Mouse (Mus musculus) urinary bladder, postnatal 36 days (tissue): ENCODE data around the gene Zfp292.
"Not testable (repeated sequence)": the region's sequence is repeated elsewhere in the genome, so short reads cannot be mapped to it uniquely, and the experiment has no call there.

Experiments
- DNase-seq, 2 experiments: peaks; one replicate each; pipeline ENCODE4 v3.0.0; 2022; ENCODE audit warnings: low spot score in 2 of 2, mixed read lengths in 1 of 2

Gene Zfp292

DNA sequence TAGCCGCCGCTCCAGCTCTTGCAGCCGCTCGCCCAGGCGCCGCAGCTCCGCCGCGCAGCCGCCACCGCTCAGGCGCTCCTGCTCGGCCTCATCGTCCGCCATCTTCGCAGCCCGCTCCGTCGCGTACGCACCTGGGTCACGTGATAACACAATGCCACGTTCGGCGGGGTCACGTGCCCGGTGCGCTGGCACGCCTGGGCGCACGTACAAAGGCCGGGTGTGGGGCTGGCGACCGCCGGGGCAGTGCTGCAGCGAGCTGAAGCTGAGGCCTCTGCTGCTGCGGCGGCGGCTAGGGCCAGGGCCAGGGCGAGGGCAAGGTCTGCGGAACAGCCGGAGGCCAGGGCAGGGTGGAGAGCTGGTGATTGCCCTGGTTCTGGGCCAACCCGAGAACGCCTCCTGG lies at the start of gene Zfp292:
Gene Zfp292 (minus strand): TSS at position 143 of the 400 bp plus-strand sequence.
- DNase-seq: peak; percentile 89 to 92

DNA sequence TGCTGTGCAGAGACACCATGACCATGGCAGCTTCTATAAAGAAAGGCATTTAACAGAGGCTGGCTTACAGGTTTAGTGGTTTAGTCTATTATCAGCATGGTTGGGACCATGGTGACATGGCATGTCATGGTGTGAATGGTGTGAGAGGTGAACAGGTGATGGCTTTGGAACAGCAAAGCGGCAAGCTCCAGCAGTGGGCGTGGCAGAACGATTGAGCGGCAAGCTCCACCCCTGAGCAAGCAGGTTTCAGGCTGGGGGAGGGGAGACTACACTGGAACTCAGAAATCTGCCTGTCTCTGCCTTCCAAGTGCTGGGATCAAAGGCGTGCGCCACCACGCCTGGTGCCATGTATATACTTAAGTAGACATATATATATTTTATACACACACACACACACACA lies 45.6 kb upstream of the Zfp292 start:
- not testable (repeated sequence) for DNase-seq

DNA sequence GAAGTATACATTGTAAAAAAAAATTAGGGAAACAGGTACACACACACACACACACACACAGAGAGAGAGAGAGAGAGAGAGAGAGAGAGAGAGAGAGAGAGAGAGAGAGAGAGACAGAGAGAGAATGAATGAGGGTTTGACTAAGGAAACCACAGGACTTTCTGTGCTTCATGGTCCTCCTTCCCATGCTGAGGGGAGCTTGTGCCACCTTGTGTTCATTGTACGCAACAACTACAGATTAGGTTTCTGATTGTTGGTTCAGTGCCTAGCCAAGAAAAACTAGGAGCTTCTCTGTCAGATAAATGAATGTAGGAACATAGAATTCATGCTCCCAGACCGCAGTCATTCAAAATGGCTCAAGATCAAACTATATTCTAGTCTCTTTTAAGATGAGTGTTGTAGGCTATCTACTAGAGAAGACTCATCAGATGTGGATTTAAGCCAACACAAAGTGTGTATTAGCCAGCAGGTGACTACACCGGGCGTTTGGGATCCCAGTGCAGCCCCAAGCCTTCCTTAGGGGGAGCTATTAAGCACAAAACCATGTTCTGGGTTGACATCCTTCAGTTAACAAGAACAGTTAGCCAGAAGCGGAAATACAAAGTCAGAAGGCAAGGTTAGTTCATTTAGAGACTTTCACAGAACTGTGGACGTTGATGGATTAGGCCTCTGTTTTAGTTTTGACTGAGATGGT lies 39.6 kb upstream of the Zfp292 start:
- DNase-seq: peak; percentile 13 to 15

DNA sequence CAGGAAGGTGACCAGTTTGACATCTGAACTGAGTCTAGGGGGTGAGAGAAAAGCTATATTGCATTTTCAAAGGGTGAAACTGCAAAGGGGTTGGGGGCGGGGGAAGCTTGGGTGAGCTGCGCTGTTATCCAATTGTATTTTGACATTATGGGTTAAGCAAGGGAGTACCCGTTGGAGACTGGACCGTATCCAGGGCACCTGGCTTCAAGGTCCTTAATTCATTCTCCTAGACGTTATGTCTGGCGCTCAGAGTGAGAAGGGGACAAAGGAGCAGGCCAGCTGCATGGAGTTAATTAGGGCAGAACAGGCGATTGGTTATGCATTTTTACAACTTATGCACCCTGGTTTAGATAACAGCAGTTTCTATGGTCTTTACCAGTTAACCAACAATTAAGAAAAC lies 34.6 kb upstream of the Zfp292 start:
- no peak for DNase-seq

DNA sequence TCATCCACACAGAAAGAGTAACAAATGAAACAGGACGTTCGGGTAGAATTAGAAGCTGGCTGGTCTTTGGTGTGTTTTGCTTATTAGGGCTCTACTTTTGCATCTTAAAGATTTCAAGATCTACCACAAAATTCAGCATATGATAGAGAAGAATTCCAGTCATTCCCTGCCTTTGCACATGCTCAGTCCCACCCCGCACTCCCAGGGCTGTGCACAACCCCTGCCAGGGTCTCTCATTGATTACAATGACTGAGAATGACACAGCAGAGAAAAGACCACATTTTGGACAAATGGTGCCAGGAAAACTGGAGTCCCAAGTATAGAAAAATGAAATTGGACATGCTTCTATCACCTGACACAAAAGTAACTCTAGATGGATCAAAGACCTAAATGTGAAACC lies 29.4 kb upstream of the Zfp292 start:
- no peak for DNase-seq

DNA sequence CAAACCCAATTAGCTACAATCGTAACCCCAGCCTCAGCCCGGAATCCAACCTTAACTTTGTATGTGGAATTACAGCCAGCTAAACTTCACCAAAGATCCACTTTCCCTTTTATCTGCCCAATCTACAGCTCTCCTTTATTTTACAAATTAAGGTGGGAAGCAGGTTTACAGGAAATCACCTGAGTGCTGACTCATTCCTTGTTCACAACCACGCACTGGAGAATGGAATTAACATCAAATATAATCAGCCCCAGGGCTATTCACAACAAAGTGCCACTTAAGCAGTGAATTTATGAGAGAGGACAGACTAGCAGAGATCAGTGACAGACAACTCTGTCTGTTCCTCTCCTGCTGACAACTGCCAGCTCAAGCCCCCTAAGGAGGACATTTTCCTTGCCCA lies 28.6 kb upstream of the Zfp292 start:
- no peak for DNase-seq

DNA sequence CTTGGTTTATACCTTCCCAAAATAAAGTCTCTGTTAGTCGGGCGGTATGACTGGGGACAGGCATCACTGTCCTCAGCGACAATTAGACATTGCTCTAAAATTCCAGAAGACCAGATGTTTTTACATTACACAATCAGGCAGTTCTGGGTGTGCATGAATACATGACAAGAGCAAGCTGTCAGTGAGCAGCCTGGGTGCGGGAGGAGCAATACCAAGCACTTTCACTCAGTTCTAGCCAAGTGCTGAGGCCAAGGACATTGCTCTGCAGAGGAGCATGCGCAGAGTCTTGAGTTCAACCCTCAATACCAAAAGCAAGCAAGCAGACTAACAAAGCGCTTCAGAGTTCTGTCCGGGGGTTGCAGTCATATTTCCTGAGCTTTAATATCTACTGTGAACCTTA lies 25.4 kb upstream of the Zfp292 start:
- peak in 1 of 2 experiments; percentile 17 for DNase-seq

DNA sequence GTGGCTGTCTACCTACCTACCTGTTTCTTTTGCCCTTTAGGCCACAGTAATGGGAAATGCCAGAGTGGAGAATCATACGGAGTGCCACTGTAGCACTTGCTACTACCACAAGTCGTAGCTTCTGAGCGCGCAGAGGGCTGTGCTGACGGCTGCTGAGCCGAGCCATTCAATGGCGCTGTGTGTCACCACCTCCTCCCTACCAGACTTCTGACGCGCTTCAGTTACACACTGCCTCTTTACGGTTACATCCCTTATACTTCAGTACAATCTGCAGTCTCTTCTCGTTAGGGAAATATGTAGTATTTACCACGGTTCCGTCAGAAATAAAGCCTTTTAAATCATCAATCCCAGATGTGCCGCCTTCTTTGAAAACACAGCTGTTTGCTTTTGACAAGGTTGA lies 24.3 kb upstream of the Zfp292 start:
- no peak for DNase-seq

DNA sequence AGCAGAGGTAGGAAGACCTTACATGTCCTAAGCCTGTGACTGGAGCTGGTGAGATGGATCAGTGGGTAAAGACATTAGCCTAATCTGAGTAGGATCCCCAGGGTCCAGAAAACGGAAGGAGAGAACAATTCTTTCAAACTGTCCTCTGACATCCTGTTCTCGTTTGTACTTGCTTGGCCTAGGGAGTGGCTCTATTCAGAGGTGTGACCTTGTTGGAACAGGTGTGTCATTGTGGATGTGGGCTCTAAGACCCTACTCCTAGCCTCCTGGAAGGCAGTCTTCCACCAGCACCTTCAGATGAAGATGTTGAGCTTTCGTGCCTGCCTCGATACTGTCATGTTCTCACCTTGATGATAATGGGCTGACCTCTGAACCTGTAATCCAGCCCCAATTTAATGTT lies 23.4 kb upstream of the Zfp292 start:
- no peak for DNase-seq

DNA sequence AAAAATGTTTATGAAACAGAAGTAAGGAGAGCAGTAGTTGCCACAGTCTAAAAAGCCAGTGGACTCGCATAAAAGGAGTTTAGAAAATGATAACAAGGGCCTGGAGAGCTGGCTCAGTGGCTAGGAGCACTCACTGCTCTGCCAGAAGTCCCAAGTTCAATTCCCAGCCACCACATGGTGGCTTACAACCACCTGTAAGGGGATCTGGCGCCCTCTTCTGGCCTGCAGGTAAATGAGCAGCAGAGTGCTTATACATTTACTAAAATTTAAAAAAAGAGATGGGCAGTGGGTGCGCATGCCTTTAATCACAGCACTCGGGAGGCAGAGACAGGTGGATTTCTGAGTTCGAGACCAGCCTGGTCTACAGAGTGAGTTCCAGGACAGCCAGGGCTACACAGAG lies 22.6 kb upstream of the Zfp292 start:
- no peak for DNase-seq

DNA sequence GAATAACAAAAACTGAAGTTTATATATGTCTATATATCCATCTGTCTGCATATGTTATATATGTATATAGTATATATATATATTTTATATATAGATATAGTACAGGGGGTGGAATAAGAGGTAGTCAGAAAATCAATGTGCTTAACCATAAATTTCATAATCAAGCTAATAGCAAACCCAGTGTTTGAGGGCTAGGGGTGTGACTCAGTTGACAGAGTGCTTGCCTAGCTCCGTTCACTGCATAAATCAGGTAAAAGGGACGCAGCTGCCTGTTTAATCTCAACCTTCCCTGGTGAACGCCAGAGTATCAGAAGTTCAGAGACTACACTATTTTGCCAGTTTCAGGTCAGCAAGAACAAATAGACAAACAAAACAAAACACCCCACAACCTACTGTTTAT lies 18.8 kb upstream of the Zfp292 start:
- DNase-seq: not testable (repeated sequence)

DNA sequence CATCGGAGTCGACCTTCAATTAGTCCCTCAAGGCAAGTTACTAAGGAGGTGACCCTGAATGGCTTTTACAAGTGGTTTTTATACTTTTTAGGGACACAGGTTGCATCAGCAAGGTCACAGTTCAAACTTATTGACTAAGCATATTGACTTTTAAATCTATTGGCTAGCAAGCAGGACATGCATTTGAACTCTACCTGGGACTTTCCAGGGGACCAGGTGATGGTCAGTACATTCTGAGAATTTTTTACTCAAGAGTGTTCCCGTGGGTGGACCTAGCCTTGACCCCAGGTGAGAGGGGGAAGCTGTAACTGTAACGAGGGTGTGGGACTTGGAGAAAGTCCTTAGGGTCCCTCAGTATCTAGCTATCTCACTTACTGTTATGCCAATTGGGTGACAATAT lies 18.4 kb upstream of the Zfp292 start:
- DNase-seq: no peak

DNA sequence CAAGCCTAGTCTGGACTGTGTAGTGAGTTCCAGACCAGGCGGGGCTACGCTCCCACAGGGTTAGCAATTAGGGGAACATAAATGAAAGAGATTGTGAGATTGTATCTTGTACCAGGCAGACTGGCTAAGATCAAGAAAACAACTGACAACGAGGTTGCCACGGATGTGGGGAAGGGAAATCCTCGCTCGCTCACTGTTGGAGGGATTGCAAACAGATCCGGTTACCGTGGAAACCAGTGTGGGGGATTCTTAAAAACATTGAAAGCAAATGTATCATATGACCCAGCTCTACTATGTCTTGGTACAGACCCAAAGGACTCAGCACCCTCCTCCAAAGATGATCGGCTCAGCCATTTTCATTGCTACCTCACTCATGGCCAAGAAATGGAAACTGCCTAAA lies 17.4 kb upstream of the Zfp292 start:
- no peak for DNase-seq

DNA sequence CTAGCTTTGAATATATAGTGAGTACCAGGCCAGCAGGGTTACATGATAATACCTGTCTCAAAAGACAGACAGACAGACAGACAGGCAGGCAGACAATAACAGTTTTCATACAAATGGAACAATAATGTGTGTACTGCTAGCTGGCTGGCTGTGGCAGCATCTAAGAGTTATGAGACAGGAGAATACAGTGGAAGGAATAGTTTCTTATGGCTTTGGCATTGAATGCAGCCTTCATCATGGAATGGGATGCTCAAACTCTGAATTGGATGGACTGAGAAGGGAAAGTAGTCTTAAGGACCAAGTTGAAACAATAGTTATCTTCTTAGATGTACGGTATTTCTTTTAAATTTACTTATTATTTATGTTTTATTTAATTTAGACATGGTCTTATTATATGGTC lies 16.6 kb upstream of the Zfp292 start:
- DNase-seq: no peak

DNA sequence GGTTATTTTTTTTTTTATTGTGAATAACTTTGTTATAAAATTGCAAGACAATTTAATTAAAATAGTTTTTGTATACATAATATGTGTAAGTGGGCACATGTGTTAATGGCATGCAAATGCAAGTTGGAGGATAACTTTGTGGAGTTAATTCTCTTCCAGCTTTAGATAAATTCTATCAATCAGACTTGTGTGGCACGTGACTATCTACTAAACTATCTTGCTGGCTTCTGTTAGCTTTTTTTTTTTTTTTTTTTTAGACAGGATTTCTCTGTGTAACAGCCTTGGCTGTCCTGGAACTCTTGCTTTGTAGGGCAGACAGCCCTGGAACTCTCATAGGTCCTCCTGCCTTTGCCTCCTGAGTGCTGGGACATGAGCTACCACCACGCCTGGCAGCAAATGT lies 15.7 kb upstream of the Zfp292 start:
- DNase-seq: no peak

DNA sequence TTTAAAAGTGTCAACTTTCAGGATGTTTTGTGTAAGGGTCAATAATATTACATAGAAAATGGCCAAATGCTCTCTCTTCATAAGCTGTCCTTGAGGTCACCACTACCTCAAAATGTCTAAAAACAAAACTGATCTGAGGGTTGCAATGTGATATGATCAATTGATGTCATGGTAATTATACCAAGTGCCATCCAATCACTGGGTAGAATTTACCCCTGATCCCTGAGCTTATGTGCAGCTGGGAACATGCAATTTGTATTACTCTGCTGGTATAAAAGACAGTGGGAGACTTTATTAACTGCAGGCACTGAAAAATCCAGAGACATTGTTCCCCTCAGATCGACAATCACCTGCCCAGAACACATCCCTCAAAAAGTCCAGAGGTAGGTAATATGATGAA lies 10.7 kb upstream of the Zfp292 start, which contains the start of gene Cga:
Gene Cga (plus strand): TSS at position 301 of the 400 bp plus-strand sequence.
- no peak for DNase-seq

DNA sequence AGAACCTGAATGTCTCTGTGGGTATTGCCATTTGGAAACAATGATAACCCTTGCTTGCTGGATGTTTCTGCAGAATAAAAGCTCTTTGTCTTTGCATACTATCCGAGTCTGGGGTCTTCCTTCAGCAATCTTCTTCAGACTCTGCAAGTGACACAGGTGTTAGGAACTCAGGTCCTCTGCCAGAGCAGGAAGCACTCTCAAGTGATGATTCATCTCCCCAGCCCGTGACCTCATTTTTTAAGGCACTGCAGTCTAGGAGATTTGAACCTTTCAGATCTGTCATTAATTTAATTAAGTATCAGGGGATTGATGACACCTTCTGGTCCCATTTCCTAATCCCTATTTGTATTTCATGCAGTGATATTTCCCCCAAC lies 7.0 kb upstream of the Zfp292 start:
- DNase-seq: no peak

DNA sequence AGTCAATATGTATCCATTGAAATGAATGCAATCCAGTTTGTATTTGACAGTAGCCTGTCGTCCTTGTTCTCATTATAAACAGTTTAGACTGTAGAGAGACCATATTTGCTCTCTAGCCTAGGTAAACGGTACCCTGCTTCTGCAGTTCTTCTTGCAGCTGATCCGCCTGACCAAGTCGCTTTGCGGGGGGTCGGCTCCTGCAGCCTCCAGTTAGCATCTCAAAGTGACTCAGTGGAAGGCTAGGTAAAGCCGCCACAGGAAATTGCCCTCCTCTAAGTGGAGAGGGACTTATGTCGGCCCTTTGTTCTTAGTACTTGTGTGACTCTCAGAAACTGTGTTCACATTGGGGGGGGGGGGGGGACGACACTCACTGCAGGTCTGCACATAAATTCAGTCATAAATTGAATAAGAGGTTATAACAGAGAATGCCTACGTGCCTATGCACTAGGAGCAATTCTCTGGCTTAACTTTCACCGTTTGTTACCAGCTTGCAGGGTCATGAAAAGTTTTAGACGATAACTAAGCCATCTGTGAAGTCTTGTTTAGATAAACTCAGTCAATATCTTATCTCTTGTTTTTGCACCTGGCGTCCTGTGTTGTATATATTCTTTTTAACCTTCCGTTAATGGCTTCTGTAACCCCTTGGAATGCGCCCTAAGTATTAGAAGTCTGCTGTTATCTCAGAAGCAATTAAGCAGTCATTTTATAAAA lies 6.5 kb upstream of the Zfp292 start:
- no peak for DNase-seq

DNA sequence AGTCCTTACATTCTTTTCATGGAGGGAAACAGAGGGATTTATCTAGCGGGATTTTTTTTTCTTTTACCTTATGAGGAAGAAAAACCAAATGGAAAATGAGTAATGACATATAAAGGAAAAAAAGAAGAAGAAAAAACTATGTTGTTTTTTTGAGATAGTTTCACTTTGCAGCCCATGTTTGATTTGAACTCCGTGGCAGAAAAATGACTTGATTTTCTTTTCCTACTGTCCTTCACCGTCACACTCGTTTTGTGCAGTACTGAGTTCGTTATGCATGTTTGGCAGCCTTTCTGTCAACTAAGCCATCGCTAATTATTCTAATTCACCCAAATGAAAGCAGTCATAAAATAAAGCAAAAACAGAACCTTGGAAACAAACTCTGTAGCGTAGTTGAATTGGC lies 4.5 kb upstream of the Zfp292 start:
- no peak for DNase-seq

DNA sequence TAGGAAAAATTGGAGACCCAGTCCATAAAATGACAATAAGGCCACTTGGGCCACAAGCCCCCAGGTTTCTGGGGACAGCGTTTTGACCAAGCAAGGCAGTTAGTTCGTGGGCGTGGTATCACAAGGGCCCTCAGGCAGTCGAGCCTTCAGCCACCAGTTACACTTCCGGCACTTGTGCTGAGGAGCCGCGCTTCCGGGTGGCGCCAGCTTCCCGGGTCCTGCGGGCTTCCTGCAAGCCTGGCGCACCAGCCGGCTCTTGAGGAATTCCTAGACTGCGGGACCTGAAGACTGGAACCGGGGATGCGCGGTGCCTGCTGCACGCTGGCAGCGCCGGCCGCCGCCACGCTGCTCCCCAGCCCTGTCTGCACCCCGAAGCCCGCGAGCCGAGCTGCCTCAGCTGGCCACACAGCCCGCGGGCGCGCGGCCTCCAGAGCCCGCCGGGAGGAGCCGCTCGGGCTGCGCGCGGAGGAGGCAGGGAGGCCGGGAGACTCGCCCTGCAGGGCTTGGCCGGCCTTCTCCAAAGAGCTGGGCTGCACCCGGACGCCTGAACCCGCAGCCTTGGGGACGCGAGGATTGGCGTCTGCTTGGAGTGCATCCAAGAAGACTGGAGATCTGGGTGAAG lies 3.8 kb upstream of the Zfp292 start:
- peak; percentile 81 to 85 for DNase-seq

DNA sequence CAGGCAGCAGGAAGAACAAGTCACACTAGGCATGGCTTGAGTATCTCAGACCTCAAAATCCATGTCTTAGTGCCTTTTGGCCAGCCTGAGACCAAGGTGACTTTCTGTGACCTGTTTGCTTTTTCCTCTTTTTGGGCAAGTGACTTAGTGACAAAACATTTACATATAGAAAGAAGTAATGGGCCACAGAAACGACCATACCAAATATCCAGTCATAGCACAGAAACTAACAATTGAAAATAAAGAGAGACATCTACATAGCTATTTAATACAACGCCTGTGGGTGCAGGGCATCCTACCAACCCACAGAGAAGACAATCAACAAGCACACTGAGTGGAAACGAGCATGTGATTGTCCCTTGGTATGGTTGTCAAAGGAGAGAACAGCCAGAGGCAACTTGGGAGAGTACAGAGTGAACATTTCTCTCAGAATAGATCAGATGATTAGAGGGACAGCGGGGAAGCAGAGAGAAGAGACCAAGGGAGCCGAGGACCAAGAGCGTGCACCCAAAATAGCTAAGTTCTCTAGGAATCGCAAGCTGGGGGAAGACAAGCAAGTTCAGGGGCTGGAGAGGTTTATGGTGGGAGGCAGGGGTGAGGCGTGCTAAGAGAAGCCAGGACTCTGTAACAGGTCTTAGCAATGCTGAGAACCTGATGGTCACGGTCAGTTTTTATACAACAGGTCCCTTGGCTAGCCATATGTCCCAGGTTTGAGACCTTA lies 3.0 kb upstream of the Zfp292 start:
- no peak for DNase-seq

DNA sequence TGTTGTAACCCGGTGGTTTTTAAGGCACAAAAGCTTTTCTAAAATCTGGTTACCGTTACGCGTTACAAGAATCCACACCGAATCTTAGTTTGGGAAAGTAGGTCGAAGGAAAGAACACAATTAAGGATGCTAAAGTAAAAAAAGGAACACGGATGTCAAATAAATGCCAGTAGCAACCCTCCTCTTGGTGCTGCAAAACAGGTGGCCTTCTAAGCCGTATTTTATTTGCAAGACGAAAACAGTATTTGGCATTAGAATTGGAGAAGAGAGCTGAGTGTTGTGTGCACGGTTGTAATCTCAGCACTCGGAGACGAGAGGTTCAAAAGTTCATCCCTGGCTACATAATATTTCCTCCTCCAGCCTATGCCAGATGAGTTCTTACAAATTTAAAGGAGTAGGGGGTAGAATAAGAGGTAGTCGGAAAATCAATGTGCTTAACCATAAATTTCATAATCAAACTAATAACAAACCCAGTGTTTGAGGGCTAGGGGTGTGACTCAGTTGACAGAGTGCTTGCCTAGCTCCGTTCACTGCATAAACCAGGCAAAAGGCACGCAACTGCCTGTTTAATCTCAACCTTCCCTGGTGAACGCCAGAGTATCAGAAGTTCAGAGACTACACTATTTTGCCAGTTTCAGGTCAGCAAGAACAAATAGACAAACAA lies 738 bp upstream of the Zfp292 start:
- DNase-seq: no peak
